Mouse (Mus musculus) heart, embryonic 13.5 days (tissue): ENCODE results near the gene Alg1. TPM values are rescaled to one million over a fixed set of nuclear protein-coding genes. Genes with fewer than 3 reads are reported as not detected.
"Not testable (repeated sequence)": the region's sequence is repeated elsewhere in the genome, so short reads cannot be mapped to it uniquely, and the experiment has no call there.

Source experiments
- ATAC-seq: fragments of 200-750 bp; cut with Nextera tagmentation; 2 replicates; pipeline ENCODE4 v1.8.0; 2017; ENCODE audit warnings: moderate TSS enrichment; ENCODE audit not compliant: insufficient number of reproducible peaks, low FRiP score, low TSS enrichment; ENCODE audit errors: extremely low read depth
- H3K27ac ChIP-seq: fragments of 300-500 bp; sonication (generic); replicated peaks from 2 replicates; pipeline ENCODE4 v1.5.1; 2015; ENCODE audit warnings: moderate library complexity, mild to moderate bottlenecking, inconsistent platforms
- H3K27me3 ChIP-seq: fragments of 300-500 bp; sonication (generic); replicated peaks from 2 replicates; pipeline ENCODE4 v1.6.1; 2015; ENCODE audit warnings: mild to moderate bottlenecking, inconsistent platforms
- H3K36me3 ChIP-seq: fragments of 300-500 bp; sonication (generic); 2 replicates; pipeline ENCODE4 v1.6.1; 2015; ENCODE audit warnings: mild to moderate bottlenecking, inconsistent platforms
- H3K4me1 ChIP-seq: fragments of 300-500 bp; sonication (generic); 2 replicates; pipeline ENCODE4 v1.6.1; 2015; ENCODE audit warnings: inconsistent platforms
- H3K4me2 ChIP-seq: fragments of 300-500 bp; sonication (generic); 2 replicates; pipeline ENCODE4 v1.6.1; 2015; ENCODE audit warnings: inconsistent platforms, mild to moderate bottlenecking, moderate library complexity
- H3K4me3 ChIP-seq: fragments of 300-500 bp; sonication (generic); 2 replicates; pipeline ENCODE4 v1.5.1; 2015; ENCODE audit warnings: moderate library complexity, mild to moderate bottlenecking, inconsistent platforms
- H3K9ac ChIP-seq: fragments of 300-500 bp; sonication (generic); 2 replicates; pipeline ENCODE4 v1.6.1; 2015; ENCODE audit warnings: inconsistent platforms, mild to moderate bottlenecking, moderate library complexity
- H3K9me3 ChIP-seq: fragments of 300-500 bp; sonication (generic); 2 replicates; pipeline ENCODE4 v1.6.1; 2016; ENCODE audit warnings: inconsistent platforms
- WGBS: fragments of 180-500 bp; shearing (Covaris S2); methylation state at CpG from one replicate; pipeline ENCODE4 v1.1.7; 2015; ENCODE audit warnings: mixed read lengths; 5-methylcytosine and 5-hydroxymethylcytosine counted together
- polyA plus RNA-seq: library from polyadenylated mRNA; unstranded; fragments of >200 nt; fragmentation: Nextera tagmentation; extraction: Ambion mirVana; gene quantifications from 2 replicates; pipeline ENCODE4 v1.2.1, GENCODE M21; 2015

The Alg1 gene
- polyA plus RNA-seq, 1 experiment from 2014 or later: 22.2 TPM

GRCm38 (mm10) chr16:5210365-5210764, 23.1 kb upstream of the Alg1 start:
- no peaks in the 10 kb centered on the region for H3K4me1 ChIP-seq
- H3K9ac ChIP-seq: no peak overlapping the region
- no peaks in the 10 kb centered on the region for H3K9me3 ChIP-seq
- no peak overlapping the region for H3K4me3 ChIP-seq
- no peak overlapping the region for H3K27ac ChIP-seq
- no peak for ATAC-seq
- no peaks in the 10 kb centered on the region for H3K27me3 ChIP-seq
- no peak overlapping the region for H3K4me2 ChIP-seq
- 68% methylated on average over 2 of the region's 2 CpGs for WGBS
- H3K36me3 ChIP-seq: no peaks in the 10 kb centered on the region

- no peak for ATAC-seq
- H3K4me1 ChIP-seq: peaks cover 9% of the 10 kb centered on the region
- H3K27me3 ChIP-seq: no peaks in the 10 kb centered on the region
- H3K9me3 ChIP-seq: no peaks in the 10 kb centered on the region
- H3K27ac ChIP-seq: no peak overlapping the region
- no peak overlapping the region for H3K9ac ChIP-seq
- no peak overlapping the region for H3K4me2 ChIP-seq
- 69% methylated on average over 3 of the region's 3 CpGs for WGBS
- H3K36me3 ChIP-seq: no peaks in the 10 kb centered on the region
- no peak overlapping the region for H3K4me3 ChIP-seq
Measured at GRCm38 (mm10) chr16:5212150-5212549, 21.3 kb upstream of the Alg1 start.

DNA sequence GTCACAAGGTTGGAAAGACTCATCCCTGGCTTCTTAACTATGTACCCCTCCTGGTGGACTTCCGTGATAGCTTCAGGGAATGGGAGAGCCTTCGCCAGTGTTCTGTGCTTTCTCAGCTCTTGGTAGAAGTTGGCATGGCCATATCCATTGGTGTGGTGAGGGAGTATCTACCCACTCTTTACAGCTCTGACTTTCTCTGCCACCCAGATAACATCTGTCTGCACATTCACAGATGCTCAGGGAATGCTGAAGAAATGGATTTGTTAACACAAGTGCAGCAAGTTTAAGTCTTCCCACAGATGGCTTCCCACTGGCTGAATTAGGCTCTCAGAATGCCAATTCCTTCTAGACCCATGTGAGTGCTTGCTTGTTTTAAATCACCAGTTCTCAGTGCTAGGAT, 19.3 kb upstream of the Alg1 start:
- Histone ChIP-seq H3K27me3 (0 out of 2 replicates have a peak, but pooled peaks cover 7% of the 10 kb centered on the region), H3K4me1 (peaks cover 11% of the 10 kb centered on the region), H3K36me3 (no peaks in the 10 kb centered on the region), H3K4me2 (no peak overlapping the region), H3K9ac (no peak overlapping the region), H3K9me3 (no peaks in the 10 kb centered on the region), H3K27ac (no peak overlapping the region), H3K4me3 (no peak overlapping the region)
- ATAC-seq: no peak
- WGBS: 76% methylated on average over 2 of the region's 2 CpGs

- no peak overlapping the region for H3K4me2 ChIP-seq
- no peaks in the 10 kb centered on the region for H3K36me3 ChIP-seq
- H3K9me3 ChIP-seq: no peaks in the 10 kb centered on the region
- peaks cover 11% of the 10 kb centered on the region for H3K4me1 ChIP-seq
- H3K9ac ChIP-seq: no peak overlapping the region
- no peak overlapping the region for H3K27ac ChIP-seq
- 54% methylated on average over 6 of the region's 6 CpGs for WGBS
- no peak for ATAC-seq
- 0 out of 2 replicates have a peak, but pooled peaks cover 7% of the 10 kb centered on the region for H3K27me3 ChIP-seq
- no peak overlapping the region for H3K4me3 ChIP-seq
Measured at GRCm38 (mm10) chr16:5216686-5217085, 16.7 kb upstream of the Alg1 start.

DNA sequence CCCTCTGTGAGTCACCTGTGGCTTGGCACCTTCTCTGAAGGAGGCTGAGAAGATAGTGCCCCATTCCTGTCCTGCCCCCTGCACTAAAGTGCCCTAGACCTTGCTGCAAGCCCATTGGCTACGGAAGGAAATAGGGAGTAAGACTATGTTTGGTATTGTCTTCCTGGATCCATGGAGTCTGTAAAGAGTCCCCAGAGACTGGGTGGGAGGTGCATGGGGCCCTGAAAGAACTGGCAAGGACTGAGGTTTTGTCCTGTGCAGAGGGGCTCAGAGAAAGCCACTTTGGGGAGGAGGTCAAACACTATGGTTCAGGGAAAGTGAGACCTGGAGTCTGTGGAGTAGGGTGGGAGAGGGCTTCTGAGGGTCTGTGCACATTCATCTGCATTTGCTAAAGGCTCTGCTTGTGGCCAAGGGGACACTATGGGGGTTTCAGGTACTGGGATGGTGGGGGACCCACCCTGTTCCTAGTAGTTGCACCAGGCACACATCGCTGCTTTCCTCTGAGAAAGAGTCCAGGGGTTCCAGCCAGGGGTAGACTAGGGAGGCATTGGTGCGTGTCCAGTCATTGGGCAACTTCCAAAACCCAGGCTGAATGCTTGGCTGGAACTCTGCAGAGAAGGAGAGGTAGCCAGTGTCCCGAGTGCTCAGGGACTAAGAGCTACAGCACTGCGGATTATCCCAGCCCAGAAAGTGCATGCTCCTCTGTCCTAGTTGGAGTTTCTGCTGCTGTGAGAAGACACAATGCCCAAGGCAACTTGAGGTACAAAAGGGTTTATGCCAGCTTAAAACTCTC, 15.9 kb upstream of the Alg1 start:
- no peak overlapping the region for H3K4me2 ChIP-seq
- no peaks in the 10 kb centered on the region for H3K9me3 ChIP-seq
- H3K36me3 ChIP-seq: no peaks in the 10 kb centered on the region
- no peak for ATAC-seq
- no peak overlapping the region for H3K9ac ChIP-seq
- H3K4me1 ChIP-seq: peaks cover 11% of the 10 kb centered on the region
- 0 out of 2 replicates have a peak, but pooled peaks cover 7% of the 10 kb centered on the region for H3K27me3 ChIP-seq
- no peak overlapping the region for H3K4me3 ChIP-seq
- 60% methylated on average over 5 of the region's 5 CpGs for WGBS
- H3K27ac ChIP-seq: no peak overlapping the region

DNA sequence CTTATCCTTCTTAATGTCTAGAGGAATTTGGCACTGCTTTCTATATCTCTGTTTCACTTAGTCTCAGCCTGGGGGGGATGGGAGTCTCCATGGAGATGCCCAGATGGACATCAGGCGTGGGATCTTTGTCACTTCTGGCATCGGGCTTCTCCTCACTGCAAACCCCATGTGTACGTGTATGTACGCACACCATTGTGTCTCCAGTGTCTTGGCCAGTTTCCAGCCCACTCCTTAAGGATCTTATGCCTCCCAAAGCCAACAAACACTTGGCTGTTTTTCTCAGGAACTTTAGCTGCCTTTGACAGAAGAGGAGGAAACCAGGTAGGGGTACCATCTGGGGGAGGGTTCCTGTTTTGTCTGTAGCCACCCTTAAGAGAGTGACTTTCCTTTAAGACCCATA, 12.0 kb upstream of the Alg1 start:
- ATAC-seq: no peak

DNA sequence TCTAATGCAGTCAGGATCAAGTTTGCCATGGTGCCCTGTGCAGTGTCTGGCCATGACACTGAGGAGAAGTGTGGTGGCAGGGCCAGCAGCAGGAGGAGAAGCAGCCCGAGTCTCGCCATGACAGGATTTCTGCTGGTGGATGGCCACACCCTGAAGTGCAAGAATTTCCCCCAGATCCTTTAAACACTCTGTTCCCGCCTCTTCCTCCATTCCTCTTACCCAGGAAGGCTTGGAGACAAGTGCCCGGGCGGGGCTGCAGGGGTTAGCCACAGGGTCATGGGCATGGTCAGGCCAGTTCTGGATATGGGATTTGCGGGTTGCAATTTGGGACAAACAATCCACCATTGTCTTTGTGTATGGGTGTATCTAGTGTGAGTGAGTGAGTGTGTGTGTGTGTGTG, 11.3 kb upstream of the Alg1 start, which contains the start of gene AU021092:
AU021092 (minus strand) TSS at position 160 of the 400 bp plus-strand sequence.
- H3K9me3 ChIP-seq: no peaks in the 10 kb centered on the region
- WGBS: 58% methylated on average over 6 of the region's 6 CpGs
- H3K4me3 ChIP-seq: no peak within 1 kb of the TSS
- H3K4me2 ChIP-seq: no peak within 1 kb of the TSS
- H3K9ac ChIP-seq: no peak within 1 kb of the TSS
- peaks cover 2% of the 10 kb centered on the region for H3K4me1 ChIP-seq
- no peak for ATAC-seq
- H3K27ac ChIP-seq: no peak within 1 kb of the TSS
- 0 out of 2 replicates have a peak, but pooled peaks cover 7% of the 10 kb centered on the region for H3K27me3 ChIP-seq
- H3K36me3 ChIP-seq: no peaks in the 10 kb centered on the region

More for the DNA sequence above, 12.0 kb upstream of the Alg1 start:
- 0 out of 2 replicates have a peak, but pooled peaks cover 7% of the 10 kb centered on the region for H3K27me3 ChIP-seq
- H3K27ac ChIP-seq: no peak overlapping the region
- no peaks in the 10 kb centered on the region for H3K9me3 ChIP-seq
- no peak overlapping the region for H3K9ac ChIP-seq
- no peak overlapping the region for H3K4me3 ChIP-seq
- WGBS: 53% methylated on average over 4 of the region's 4 CpGs
- H3K4me2 ChIP-seq: no peak overlapping the region
- H3K36me3 ChIP-seq: no peaks in the 10 kb centered on the region
- H3K4me1 ChIP-seq: peaks cover 9% of the 10 kb centered on the region

GRCm38 (mm10) chr16:5226534-5226933, 6.9 kb upstream of the Alg1 start:
- not testable (repeated sequence) for H3K36me3 ChIP-seq, H3K4me3 ChIP-seq, H3K9me3 ChIP-seq, H3K27me3 ChIP-seq, H3K9ac ChIP-seq, H3K4me1 ChIP-seq, ATAC-seq, H3K27ac ChIP-seq
- peak overlapping the region; percentile 41; the same call in 1 of the 2 replicates for H3K4me2 ChIP-seq
- WGBS: 5% methylated on average over 1 of the region's 1 CpGs

- not testable (repeated sequence) for H3K4me1 ChIP-seq, H3K9me3 ChIP-seq, H3K9ac ChIP-seq, ATAC-seq, H3K4me2 ChIP-seq, H3K27me3 ChIP-seq, H3K4me3 ChIP-seq, H3K36me3 ChIP-seq
- WGBS: 67% methylated on average over 19 of the region's 19 CpGs
- 0 out of 2 replicates have a peak overlapping the region, but pooled peaks have one; percentile 39 for H3K27ac ChIP-seq
Measured at GRCm38 (mm10) chr16:5227501-5227900, 5.9 kb upstream of the Alg1 start.

GRCm38 (mm10) chr16:5228103-5228502, 5.3 kb upstream of the Alg1 start:
- 80% methylated on average over 3 of the region's 3 CpGs for WGBS
- H3K27ac ChIP-seq, H3K4me1 ChIP-seq, H3K27me3 ChIP-seq, ATAC-seq, H3K9ac ChIP-seq, H3K4me3 ChIP-seq, H3K36me3 ChIP-seq, H3K4me2 ChIP-seq, H3K9me3 ChIP-seq: not testable (repeated sequence)

DNA sequence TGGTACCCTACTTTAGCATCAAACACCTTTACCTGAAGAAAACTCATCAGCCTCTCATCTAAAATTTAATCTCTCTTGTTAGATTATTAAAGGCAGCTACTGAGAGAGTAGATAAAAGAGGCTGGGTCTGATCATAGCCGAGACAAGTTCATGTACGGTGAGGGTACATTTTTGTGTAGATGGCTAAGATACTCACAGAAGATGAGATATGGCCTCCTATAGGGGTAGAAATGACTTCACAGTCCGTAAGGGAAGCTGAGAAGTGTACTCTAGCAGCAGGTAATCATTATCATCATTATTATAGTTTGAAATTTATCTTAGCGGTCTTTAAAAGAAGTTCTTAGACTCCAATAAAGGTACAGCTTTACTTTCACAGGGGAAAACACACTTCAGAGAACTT, 439 bp upstream of the Alg1 start:
- no peaks in the 10 kb centered on the region for H3K9me3 ChIP-seq
- H3K27ac ChIP-seq: no peak overlapping the region
- WGBS: 69% methylated on average over 4 of the region's 4 CpGs
- peak overlapping the region; percentile 82 for H3K4me3 ChIP-seq
- H3K9ac ChIP-seq: no peak overlapping the region
- ATAC-seq: no peak
- H3K4me1 ChIP-seq: peaks cover 12% of the 10 kb centered on the region
- peak overlapping the region; percentile 74 for H3K4me2 ChIP-seq
- 0 out of 2 replicates have a peak, but pooled peaks cover 7% of the 10 kb centered on the region for H3K36me3 ChIP-seq
- H3K27me3 ChIP-seq: no peaks in the 10 kb centered on the region

DNA sequence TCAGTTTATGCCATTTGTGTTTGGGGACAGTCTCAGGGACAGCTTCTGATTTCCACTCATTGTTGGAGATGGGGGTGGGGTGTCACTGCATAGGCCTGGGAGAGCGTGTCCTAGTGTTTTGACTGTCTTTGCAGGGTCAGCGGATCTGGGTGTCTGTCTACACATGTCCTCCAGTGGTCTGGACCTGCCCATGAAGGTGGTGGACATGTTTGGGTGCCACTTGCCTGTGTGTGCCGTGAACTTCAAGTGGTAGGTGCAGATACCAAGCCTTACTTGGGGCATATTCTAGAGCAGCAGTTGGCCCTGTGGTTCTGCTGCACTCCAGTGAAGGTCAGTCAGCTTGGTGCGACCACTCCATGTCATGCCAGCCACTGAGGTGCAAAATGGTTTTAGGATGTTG, 8.9 kb downstream of the Alg1 start:
- Histone ChIP-seq H3K9me3 (no peaks in the 10 kb centered on the region), H3K36me3 (peaks cover 88% of the 10 kb centered on the region), H3K4me2 (no peak overlapping the region), H3K27me3 (no peaks in the 10 kb centered on the region), H3K9ac (no peak overlapping the region), H3K4me3 (no peak overlapping the region), H3K4me1 (no peaks in the 10 kb centered on the region), H3K27ac (no peak overlapping the region)
- no peak for ATAC-seq
- 82% methylated on average over 4 of the region's 4 CpGs for WGBS
